Mouse (Mus musculus): Measurements from ENCODE around the gene Actn4. TPM values are rescaled to one million over a fixed set of nuclear protein-coding genes. Genes with fewer than 3 reads are reported as not detected.

Gene Actn4
- total and polyA plus RNA-seq, 2 experiments from 2014 or later: 71.2 to 103 TPM

DNA sequence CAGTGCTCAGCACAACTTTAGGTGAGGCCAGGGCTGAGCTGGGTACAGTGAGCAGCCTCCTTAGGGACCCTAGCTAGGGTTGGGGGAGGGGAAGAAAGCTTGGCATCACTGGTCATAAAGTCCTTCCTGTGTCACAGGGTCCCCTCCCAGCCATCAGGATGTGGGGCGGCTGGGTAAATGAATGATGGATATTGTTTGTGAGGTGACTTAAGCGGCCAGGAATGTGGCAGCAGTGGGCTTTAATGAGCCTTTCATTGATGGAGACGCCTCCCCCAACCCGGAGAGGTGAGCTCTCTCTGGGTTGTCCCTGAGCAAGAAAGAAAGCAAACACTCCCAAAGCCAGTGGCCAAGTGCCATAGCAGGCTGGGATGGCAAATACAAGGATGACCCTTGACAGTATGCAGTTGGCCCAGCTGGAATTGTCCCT, 38.3 kb downstream of the Actn4 start:
- H3K27ac ChIP-seq (ENCODE audit: low read depth, low read length): no peak overlapping the region
- no peaks in the 10 kb centered on the region for H3K27me3 ChIP-seq (ENCODE audit: insufficient read depth, low read length)
- no peak overlapping the region for H3K4me2 ChIP-seq (ENCODE audit: low read depth)
- no peak overlapping the region for H3K9ac ChIP-seq
- 5% methylated on average over 4 of the region's 4 CpGs for WGBS
- peaks cover 17% of the 10 kb centered on the region for H3K4me1 ChIP-seq (ENCODE audit: insufficient read depth)
- no peak for ATAC-seq
- H3K36me3 ChIP-seq (ENCODE audit: insufficient read depth): peaks cover 1% of the 10 kb centered on the region
- no peak for DNase-seq
- H3K4me3 ChIP-seq (ENCODE audit: low read depth, low read length): no peak overlapping the region
- no peaks in the 10 kb centered on the region for H3K9me3 ChIP-seq (ENCODE audit: low read length)
- no peak for TF ChIP-seq CTCF (IDR thresholded peaks at IDR 0.05; ENCODE audit: low read depth)

DNA sequence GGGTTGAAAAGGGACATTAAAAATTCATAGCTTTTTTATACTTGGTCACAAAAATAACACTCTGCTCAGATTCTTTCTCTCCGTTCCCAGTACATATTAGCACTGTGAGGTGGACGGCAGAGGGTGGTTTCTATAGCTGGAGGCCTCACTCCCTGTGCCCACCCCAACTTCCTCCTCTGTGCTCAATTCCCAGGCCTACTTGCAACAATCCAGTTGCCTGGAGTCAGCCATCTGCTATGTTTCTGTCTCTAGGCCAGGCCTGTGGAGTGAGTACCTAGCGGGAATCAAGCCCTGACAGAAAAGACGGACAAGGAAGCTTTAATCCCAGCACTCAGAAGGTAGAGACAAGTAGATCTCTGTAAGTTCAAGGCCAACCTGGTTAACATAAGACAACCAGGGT, 39.5 kb downstream of the Actn4 start:
- H3K27me3 ChIP-seq (ENCODE audit: insufficient read depth, low read length): no peaks in the 10 kb centered on the region
- 56% methylated on average over 4 of the region's 4 CpGs for WGBS
- no peaks in the 10 kb centered on the region for H3K9me3 ChIP-seq (ENCODE audit: low read length)
- H3K4me1 ChIP-seq (ENCODE audit: insufficient read depth): peaks cover 20% of the 10 kb centered on the region
- H3K4me2 ChIP-seq (ENCODE audit: low read depth): no peak overlapping the region
- H3K27ac ChIP-seq (ENCODE audit: low read depth, low read length): no peak overlapping the region
- no peak overlapping the region for H3K9ac ChIP-seq
- H3K4me3 ChIP-seq (ENCODE audit: low read depth, low read length): no peak overlapping the region
- H3K36me3 ChIP-seq (ENCODE audit: insufficient read depth): peaks cover 11% of the 10 kb centered on the region
- TF ChIP-seq CTCF (IDR thresholded peaks at IDR 0.05; ENCODE audit: low read depth): no peak
- DNase-seq (no peak), ATAC-seq (no peak)

DNA sequence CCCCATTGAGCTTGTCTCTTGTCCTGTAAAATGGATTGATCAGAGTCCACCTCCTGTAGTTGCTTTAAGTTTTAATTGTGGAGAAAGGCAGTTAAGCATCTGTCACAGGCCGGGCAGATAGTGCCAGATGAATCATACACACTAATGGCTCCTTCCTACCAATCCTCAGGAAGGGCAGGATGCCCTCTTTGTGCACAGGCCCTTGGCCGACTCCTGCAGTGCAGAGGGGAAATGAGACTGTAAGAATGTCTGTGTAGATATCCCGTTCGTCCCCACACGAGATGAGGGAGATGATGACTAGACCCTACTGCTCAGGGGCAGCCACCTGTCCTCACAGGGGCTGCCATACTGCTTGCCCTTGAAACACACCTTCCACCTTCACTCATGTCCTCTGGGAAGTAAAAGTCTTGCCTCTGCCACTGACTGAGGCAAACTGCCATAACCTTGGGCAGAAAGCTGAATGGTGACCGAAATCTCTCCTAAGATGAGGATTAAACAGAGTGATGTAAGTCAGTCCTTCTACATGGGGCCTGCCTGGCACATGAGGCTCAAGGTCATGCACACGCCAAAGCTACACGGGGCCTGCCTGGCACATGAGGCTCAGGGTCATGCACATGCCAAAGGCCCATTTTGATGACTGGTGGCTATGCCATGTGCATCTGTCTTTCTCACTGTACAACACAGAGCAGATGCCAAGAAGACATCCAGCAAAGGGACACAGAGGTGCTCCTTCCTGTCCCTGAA, 40.2 kb downstream of the Actn4 start:
- peaks cover 11% of the 10 kb centered on the region for H3K36me3 ChIP-seq (ENCODE audit: insufficient read depth)
- H3K27me3 ChIP-seq (ENCODE audit: insufficient read depth, low read length): no peaks in the 10 kb centered on the region
- no peak overlapping the region for H3K4me2 ChIP-seq (ENCODE audit: low read depth)
- H3K9me3 ChIP-seq (ENCODE audit: low read length): no peaks in the 10 kb centered on the region
- no peak overlapping the region for H3K9ac ChIP-seq
- H3K4me3 ChIP-seq (ENCODE audit: low read depth, low read length): no peak overlapping the region
- DNase-seq (no peak), ATAC-seq (no peak)
- peaks cover 20% of the 10 kb centered on the region for H3K4me1 ChIP-seq (ENCODE audit: insufficient read depth)
- no peak overlapping the region for H3K27ac ChIP-seq (ENCODE audit: low read depth, low read length)
- 83% methylated on average over 8 of the region's 8 CpGs for whole genome bisulfite sequencing
- no peak for TF ChIP-seq CTCF (IDR thresholded peaks at IDR 0.05; ENCODE audit: low read depth)

DNA sequence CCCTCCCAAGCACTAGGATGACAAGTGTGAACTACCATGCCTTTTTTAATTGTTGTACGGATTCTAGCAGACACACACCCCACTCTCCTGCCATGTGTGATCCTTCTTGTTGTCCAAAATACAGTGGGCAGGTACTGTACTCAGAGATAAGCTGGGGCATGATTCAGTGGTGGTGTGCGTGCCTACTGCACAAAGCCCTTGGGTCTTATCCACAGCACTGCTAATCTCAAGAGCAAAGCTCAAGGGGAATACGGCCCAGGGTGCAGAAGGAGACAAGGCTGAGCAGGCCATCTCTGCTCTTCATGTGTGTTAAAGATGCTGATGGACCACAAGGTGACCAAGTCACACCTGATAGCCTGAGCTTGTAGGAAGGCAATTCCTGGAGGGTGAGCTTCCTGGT, 41.0 kb downstream of the Actn4 start:
- H3K4me1 ChIP-seq (ENCODE audit: insufficient read depth): peaks cover 20% of the 10 kb centered on the region
- peaks cover 15% of the 10 kb centered on the region for H3K36me3 ChIP-seq (ENCODE audit: insufficient read depth)
- no peak for ATAC-seq
- WGBS: 96% methylated on average over 3 of the region's 3 CpGs
- DNase-seq: no peak
- H3K27ac ChIP-seq (ENCODE audit: low read depth, low read length): no peak overlapping the region
- H3K9me3 ChIP-seq (ENCODE audit: low read length): no peaks in the 10 kb centered on the region
- H3K4me2 ChIP-seq (ENCODE audit: low read depth): no peak overlapping the region
- TF ChIP-seq CTCF (IDR thresholded peaks at IDR 0.05; ENCODE audit: low read depth): no peak
- no peak overlapping the region for H3K9ac ChIP-seq
- H3K27me3 ChIP-seq (ENCODE audit: insufficient read depth, low read length): no peaks in the 10 kb centered on the region
- no peak overlapping the region for H3K4me3 ChIP-seq (ENCODE audit: low read depth, low read length)

DNA sequence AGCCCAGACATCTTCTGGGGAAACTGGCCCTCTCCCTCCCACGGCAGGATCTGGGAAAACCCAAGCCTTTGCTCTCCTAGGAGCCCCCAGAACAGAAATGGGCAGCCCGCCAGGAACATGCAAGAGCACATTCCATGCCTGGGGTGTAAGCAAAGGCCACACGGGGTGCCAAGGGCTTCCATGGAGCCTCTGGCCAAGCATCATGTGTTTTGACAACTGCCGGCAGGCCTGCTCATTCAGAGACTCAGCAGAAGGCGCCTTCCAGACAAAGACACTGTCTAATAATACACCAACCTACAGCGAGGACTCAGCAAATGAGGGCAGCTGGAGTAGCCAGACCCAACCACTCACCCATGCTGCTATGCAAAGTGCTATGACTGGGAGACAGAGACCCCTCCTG, 42.3 kb downstream of the Actn4 start:
- TF ChIP-seq CTCF (IDR thresholded peaks at IDR 0.05; ENCODE audit: low read depth): no peak
- WGBS: 18% methylated on average over 6 of the region's 6 CpGs
- H3K36me3 ChIP-seq (ENCODE audit: insufficient read depth): peaks cover 29% of the 10 kb centered on the region
- no peak overlapping the region for H3K4me2 ChIP-seq (ENCODE audit: low read depth)
- DNase-seq: peak; percentile 72
- H3K9me3 ChIP-seq (ENCODE audit: low read length): no peaks in the 10 kb centered on the region
- peaks cover 16% of the 10 kb centered on the region for H3K4me1 ChIP-seq (ENCODE audit: insufficient read depth)
- H3K27me3 ChIP-seq (ENCODE audit: insufficient read depth, low read length): no peaks in the 10 kb centered on the region
- H3K4me3 ChIP-seq (ENCODE audit: low read depth, low read length): no peak overlapping the region
- no peak overlapping the region for H3K9ac ChIP-seq
- no peak overlapping the region for H3K27ac ChIP-seq (ENCODE audit: low read depth, low read length)
- ATAC-seq: peak; percentile 82

DNA sequence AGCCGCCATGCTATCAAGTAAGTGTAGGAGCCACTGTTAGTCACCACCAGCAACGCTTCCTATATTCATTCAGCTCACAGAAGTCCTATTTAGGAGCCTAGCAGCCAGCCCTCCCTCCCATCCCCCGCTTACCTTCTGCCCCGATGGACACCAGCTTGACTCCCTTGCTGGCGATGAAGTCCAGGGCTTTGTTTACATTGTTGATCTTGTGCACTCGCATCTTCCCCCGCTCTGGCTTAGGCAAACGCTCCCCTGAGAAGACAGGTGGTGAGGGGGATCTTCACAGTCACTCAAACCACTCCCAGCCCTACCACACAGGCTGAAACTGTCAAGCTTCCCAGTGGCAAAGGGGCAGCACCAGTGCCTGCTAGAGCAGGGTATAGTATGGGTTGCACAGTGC, 43.6 kb downstream of the Actn4 start:
- H3K4me2 ChIP-seq (ENCODE audit: low read depth): no peak overlapping the region
- ATAC-seq (no peak), DNase-seq (no peak)
- H3K36me3 ChIP-seq (ENCODE audit: insufficient read depth): peaks cover 40% of the 10 kb centered on the region
- no peak for TF ChIP-seq CTCF (IDR thresholded peaks at IDR 0.05; ENCODE audit: low read depth)
- 85% methylated on average over 8 of the region's 8 CpGs for WGBS
- no peaks in the 10 kb centered on the region for H3K27me3 ChIP-seq (ENCODE audit: insufficient read depth, low read length)
- no peak overlapping the region for H3K4me3 ChIP-seq (ENCODE audit: low read depth, low read length)
- H3K4me1 ChIP-seq (ENCODE audit: insufficient read depth): peaks cover 15% of the 10 kb centered on the region; the same call in 1 of the 2 replicates
- peak overlapping the region; percentile 54; the same call in 1 of the 2 replicates for H3K27ac ChIP-seq (ENCODE audit: low read depth, low read length)
- H3K9ac ChIP-seq: no peak overlapping the region
- no peaks in the 10 kb centered on the region for H3K9me3 ChIP-seq (ENCODE audit: low read length)

All from forebrain, postnatal 0 days (tissue).